Mouse (Mus musculus) embryonic facial prominence, embryonic 10.5 days (tissue): Measurements from ENCODE around the gene Lama5. TPM values are rescaled to one million over a fixed set of nuclear protein-coding genes. Genes with fewer than 3 reads are reported as not detected.
A peak's percentile ranks its signal among the peaks of the same experiment; 100 is the strongest.

ENCODE experiments used
- DNase-seq: peaks from one replicate; pipeline ENCODE4 v3.0.0-alpha.2; 2017; ENCODE audit warnings: low spot score
- H3K27ac ChIP-seq: fragments of 300-500 bp; sonication (generic); replicated peaks from 2 replicates; pipeline ENCODE4 v1.5.1; 2016; ENCODE audit warnings: mild to moderate bottlenecking
- H3K27me3 ChIP-seq: fragments of 300-500 bp; sonication (generic); replicated peaks from 2 replicates; pipeline ENCODE4 v1.6.1; 2016; ENCODE audit warnings: low read depth, mild to moderate bottlenecking; ENCODE audit not compliant: poor library complexity, severe bottlenecking
- H3K36me3 ChIP-seq: fragments of 300-500 bp; sonication (generic); replicated peaks from 2 replicates; pipeline ENCODE4 v1.6.1; 2016; ENCODE audit warnings: mild to moderate bottlenecking, moderate library complexity
- H3K4me1 ChIP-seq: fragments of 300-500 bp; sonication (generic); 2 replicates; pipeline ENCODE4 v1.6.1; 2016
- H3K4me3 ChIP-seq: fragments of 300-500 bp; sonication (generic); 2 replicates; pipeline ENCODE4 v1.5.1; 2016; ENCODE audit warnings: mild to moderate bottlenecking, moderate library complexity
- H3K9me3 ChIP-seq: fragments of 300-500 bp; sonication (generic); 2 replicates; pipeline ENCODE4 v1.6.1; 2016; ENCODE audit warnings: mild to moderate bottlenecking
- WGBS: fragments of 180-500 bp; shearing (Covaris S2); methylation state at CpG from one replicate; pipeline ENCODE4 v1.1.7; 2016; 5-methylcytosine and 5-hydroxymethylcytosine counted together
- polyA plus RNA-seq: library from polyadenylated mRNA; unstranded; fragments of >200 nt; fragmentation: Nextera tagmentation; extraction: Ambion mirVana; gene quantifications from 2 replicates; pipeline ENCODE4 v1.2.1, GENCODE M21; 2016

Gene Lama5
- polyA plus RNA-seq, 1 experiment from 2014 or later, result 19.6 TPM

DNA sequence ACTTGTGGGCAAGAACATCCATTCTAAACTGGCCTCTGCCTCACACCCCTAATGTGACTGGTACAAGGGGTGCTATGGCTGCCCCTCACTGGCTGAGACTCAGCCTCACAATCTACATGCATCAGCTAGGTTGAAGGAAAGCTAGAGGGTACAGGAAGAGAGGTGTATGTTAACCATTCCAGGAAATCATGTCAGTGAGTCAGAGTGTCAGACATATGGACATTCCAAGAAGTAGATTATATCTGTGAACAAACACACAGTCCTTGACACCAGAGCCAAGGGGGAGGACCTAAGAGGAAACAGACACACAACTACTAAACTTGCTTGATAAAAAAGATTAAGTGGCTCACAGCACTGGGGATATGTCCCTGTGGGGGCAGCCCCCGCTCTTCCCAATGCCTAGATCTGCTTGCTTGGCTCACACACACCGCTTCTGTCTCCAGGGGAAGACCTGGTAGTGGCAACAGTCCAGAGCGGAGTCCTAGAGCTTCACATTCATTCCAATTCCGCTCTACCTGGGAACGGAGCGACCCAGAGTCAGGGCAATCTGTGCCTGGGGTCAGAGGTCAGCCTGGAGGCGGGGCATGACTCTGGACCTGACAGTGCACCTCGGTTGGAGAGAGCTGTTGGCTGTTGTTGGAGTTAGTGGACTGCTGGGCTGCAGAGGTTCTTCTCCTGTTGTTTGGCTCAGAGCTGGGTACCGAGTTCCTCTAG lies 23.4 kb upstream of the Lama5 start:
- H3K27me3 ChIP-seq, result no peaks in the 10 kb centered on the region
- 59% methylated on average over 9 of the region's 9 CpGs for WGBS
- no peak for DNase-seq
- H3K4me3 ChIP-seq, result no peak overlapping the region
- H3K36me3 ChIP-seq, result no peaks in the 10 kb centered on the region
- peaks cover 9% of the 10 kb centered on the region; the same call in 1 of the 2 replicates for H3K4me1 ChIP-seq
- H3K9me3 ChIP-seq, result no peaks in the 10 kb centered on the region
- H3K27ac ChIP-seq, result no peak overlapping the region

DNA sequence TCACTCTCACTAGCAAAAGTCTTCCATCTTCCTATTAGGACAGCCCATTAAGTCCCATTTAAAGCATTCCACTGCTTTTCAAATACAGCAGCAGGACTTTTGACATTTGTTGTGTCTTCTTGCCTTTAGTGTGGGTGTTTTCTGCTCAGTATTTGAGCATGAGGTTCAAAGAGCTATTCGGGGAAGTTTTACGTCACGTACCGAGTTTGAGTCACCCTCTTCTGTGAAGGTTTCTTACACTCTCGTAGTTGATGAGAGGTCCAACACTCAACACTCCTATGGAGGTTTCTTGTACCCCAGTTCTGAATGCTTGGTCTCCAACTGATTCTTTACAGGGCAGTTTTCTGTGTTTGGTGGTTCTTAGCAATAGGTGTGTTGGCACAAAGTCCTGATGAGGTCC lies 22.3 kb upstream of the Lama5 start:
- Histone ChIP-seq H3K4me3 (no peak overlapping the region), H3K9me3 (no peaks in the 10 kb centered on the region), H3K36me3 (no peaks in the 10 kb centered on the region), H3K27me3 (no peaks in the 10 kb centered on the region), H3K27ac (no peak overlapping the region), H3K4me1 (peaks cover 9% of the 10 kb centered on the region; the same call in 1 of the 2 replicates)
- 89% methylated on average over 5 of the region's 5 CpGs for WGBS
- no peak for DNase-seq

DNA sequence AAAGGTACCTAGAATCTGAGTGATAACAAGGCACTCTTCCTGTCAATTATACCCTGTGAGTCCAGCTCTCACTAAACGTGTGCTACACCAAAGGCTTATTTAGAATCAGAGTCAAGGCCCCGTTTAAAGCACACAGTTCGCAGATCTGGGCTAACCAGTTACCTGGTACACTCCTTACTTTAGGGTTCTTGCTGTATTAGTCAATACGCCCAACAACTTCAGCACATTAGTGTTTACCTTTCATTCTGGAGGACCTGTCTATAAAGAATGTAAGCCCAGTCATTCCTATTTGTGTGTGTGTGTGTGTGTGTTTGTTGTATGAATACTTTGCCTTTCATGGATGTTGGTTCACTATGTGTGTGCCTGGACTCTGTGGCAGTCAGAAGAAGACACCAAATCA lies 17.4 kb upstream of the Lama5 start:
- WGBS, result 87% methylated on average over 4 of the region's 4 CpGs
- DNase-seq, result no peak
- H3K36me3 ChIP-seq, result no peaks in the 10 kb centered on the region
- no peak overlapping the region for H3K27ac ChIP-seq
- H3K27me3 ChIP-seq, result no peaks in the 10 kb centered on the region
- H3K4me3 ChIP-seq, result no peak overlapping the region
- no peaks in the 10 kb centered on the region for H3K4me1 ChIP-seq
- no peaks in the 10 kb centered on the region for H3K9me3 ChIP-seq

DNA sequence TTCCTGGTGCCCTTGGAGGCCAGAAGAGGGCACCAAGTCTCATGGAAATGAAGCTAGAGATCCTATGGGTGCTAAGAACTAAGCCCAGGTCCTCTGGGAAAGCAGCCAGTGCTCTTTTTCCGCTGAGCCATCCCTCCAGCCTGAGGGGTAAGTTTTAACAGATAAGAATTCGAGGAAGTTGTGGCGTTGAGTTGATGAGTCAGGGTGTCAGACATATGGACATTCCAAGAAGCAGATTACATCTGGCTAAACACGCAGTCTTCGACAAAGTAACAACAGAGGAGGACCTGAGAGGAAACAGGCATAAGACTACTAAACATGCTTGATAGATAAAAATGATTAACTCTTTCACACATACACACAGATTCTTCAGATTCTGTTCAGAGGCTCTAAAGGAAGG lies 12.9 kb upstream of the Lama5 start:
- H3K36me3 ChIP-seq, result no peaks in the 10 kb centered on the region
- WGBS, result 81% methylated on average over 5 of the region's 5 CpGs
- no peaks in the 10 kb centered on the region for H3K9me3 ChIP-seq
- H3K27ac ChIP-seq, result no peak overlapping the region
- peaks cover 19% of the 10 kb centered on the region for H3K4me1 ChIP-seq
- H3K4me3 ChIP-seq, result no peak overlapping the region
- DNase-seq, result no peak
- H3K27me3 ChIP-seq, result no peaks in the 10 kb centered on the region

DNA sequence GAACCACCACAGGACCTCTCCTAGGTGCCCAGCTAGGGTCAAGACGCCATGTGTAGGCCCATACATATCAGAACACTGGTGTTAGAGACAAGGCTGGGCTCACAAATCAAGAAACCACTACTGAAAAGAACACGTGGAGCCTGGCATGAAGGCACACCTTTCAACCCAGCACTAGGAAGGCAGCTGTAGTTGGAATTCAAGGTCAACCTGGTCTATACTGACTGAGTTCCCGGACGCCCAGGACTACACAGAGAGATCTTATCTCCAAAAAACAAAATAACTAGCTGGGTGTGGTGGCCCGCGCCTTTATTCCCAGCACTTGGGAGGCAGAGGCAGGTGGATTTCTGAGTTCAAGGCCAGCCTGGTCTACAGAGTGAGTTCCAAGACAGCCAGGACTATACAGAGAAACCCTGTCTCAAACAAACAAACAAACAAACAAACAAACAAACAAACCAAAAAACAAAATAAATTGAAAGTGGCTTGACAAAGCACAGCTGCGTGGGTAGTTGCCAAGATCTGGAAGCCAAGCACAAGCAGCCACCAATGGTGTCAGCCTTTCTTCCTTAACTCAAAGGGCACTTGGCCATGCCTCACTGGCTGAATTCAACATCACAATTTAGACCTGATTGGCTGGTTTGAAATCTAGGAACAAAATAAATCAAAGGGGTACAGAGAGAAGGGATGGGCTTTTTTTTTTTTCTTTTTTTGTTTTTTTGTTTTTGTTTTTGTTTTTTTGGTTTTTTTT lies 12.1 kb upstream of the Lama5 start:
- Histone ChIP-seq H3K27ac (no peak overlapping the region), H3K9me3 (no peaks in the 10 kb centered on the region), H3K4me3 (no peak overlapping the region), H3K36me3 (no peaks in the 10 kb centered on the region), H3K4me1 (peaks cover 23% of the 10 kb centered on the region), H3K27me3 (no peaks in the 10 kb centered on the region)
- 90% methylated on average over 7 of the region's 7 CpGs for WGBS
- DNase-seq, result no peak

DNA sequence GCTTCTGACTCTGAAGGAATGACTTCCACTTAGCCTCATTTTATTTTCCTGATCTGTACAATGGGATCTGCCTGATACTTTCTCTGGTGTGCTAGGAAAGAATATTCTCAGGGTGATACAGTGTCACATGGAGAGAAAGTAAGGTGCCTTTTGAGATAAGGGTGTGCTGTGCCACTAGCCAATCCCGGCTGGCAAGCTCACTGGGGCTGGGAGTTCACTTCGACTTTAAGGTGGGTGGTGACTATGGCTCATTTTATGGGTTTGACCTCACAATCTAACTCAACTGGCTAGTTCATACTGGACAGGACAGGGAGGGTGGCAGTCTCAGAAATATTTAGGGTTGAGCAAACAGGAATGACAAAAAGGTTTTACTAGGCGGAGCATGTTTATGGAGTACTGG lies 11.3 kb upstream of the Lama5 start:
- Histone ChIP-seq H3K27ac (no peak overlapping the region; the same call in 1 of the 2 replicates), H3K4me1 (peaks cover 29% of the 10 kb centered on the region), H3K9me3 (no peaks in the 10 kb centered on the region), H3K36me3 (no peaks in the 10 kb centered on the region), H3K4me3 (no peak overlapping the region), H3K27me3 (no peaks in the 10 kb centered on the region)
- no peak for DNase-seq
- 86% methylated on average over 3 of the region's 3 CpGs for WGBS

DNA sequence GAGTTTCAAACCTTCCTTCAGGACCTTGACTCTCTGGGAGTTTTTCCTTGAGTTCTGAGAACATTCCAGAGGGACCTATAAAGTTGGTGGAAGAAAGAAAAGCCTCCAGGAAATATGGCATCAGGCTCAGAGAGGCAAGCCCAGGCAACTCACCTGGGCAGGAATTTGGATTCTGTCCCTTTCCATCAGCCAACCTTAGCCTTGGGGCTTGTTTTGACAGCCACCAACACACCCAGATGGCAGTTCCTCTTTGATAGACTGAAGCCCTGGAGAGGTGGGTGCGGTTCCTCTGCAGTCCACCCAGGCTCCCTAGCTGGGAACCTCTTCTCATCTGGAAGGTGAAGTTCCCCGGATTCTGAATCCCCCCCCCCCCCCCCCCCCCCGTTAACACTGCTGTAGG lies 10.8 kb upstream of the Lama5 start:
- H3K4me3 ChIP-seq, result no peak overlapping the region
- no peak for DNase-seq
- H3K27ac ChIP-seq, result peak overlapping the region; percentile 59
- no peaks in the 10 kb centered on the region for H3K36me3 ChIP-seq
- no peaks in the 10 kb centered on the region for H3K9me3 ChIP-seq
- peaks cover 33% of the 10 kb centered on the region for H3K4me1 ChIP-seq
- 51% methylated on average over 3 of the region's 3 CpGs for WGBS
- no peaks in the 10 kb centered on the region for H3K27me3 ChIP-seq

DNA sequence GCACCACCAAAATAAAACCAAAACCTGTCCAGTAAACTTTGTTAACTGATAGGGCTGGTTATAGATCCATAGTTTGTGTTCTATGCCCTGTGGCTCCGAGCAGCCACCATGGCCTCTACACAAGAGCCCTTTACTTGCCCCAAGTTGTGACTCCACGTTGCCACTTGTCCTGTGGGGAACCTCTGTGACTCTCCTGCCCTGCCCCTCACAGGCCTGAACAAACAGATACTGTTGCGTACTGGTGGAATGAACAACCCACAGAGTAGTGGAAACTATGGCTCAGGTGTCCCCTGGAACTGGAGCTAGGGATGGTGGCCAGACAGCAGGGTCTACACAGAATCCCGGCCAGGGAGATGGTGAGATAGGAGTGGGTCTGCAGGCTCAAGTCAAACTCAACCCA lies 10.1 kb upstream of the Lama5 start:
- Histone ChIP-seq H3K27me3 (no peaks in the 10 kb centered on the region), H3K4me1 (peaks cover 37% of the 10 kb centered on the region), H3K36me3 (no peaks in the 10 kb centered on the region), H3K9me3 (no peaks in the 10 kb centered on the region), H3K27ac (peak overlapping the region; percentile 59), H3K4me3 (no peak overlapping the region)
- no peak for DNase-seq
- WGBS, result 88% methylated on average over 4 of the region's 4 CpGs

DNA sequence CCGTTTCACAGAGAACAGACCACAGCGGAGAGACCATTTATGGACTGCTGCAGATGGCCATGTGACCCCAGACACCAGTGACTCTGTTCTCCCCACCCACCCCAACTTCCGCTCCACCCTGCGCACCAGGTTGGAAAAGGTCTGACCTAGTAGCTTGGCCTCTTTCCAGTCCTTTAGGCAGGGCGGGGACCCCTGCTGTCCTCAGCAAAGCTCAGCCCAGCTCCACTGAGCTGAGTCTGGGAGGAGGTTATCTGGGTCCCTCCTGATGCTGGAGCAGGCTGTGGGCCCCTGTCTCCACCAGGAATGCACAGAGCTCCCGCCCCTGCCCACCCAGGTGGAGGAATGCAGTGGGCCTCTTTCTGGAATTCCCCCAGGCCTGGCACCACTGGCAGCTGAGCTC lies 9.3 kb upstream of the Lama5 start:
- DNase-seq, result peak; percentile 51
- H3K4me1 ChIP-seq, result peaks cover 39% of the 10 kb centered on the region
- H3K27me3 ChIP-seq, result no peaks in the 10 kb centered on the region
- H3K9me3 ChIP-seq, result no peaks in the 10 kb centered on the region
- no peaks in the 10 kb centered on the region for H3K36me3 ChIP-seq
- peak overlapping the region; percentile 70 for H3K27ac ChIP-seq
- no peak overlapping the region for H3K4me3 ChIP-seq
- 58% methylated on average over 6 of the region's 6 CpGs for WGBS

DNA sequence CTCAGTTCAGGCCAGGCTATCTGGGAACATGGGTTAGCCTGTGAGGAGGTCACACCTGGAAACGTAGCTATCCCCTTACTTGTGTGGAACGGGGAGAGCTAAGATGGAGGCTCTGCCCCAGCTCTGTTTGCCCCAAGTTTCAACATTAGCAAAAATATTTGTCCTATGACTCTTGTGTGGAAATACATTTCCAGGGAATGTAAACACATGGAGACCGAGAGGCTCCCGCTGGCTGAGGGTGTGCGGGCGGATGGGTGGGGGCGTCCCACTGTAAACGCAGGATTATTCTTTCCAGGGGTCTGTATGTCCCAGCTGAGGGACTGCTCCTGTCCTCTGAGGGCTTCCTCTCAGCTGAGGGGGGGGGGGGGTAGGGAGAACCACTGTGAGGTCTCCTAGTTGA lies 8.7 kb upstream of the Lama5 start:
- Histone ChIP-seq H3K4me3 (no peak overlapping the region), H3K4me1 (peaks cover 39% of the 10 kb centered on the region), H3K27me3 (no peaks in the 10 kb centered on the region), H3K36me3 (no peaks in the 10 kb centered on the region), H3K9me3 (no peaks in the 10 kb centered on the region), H3K27ac (0 out of 2 replicates have a peak overlapping the region, but pooled peaks have one; percentile 70)
- WGBS, result 93% methylated on average over 8 of the region's 8 CpGs
- no peak for DNase-seq

DNA sequence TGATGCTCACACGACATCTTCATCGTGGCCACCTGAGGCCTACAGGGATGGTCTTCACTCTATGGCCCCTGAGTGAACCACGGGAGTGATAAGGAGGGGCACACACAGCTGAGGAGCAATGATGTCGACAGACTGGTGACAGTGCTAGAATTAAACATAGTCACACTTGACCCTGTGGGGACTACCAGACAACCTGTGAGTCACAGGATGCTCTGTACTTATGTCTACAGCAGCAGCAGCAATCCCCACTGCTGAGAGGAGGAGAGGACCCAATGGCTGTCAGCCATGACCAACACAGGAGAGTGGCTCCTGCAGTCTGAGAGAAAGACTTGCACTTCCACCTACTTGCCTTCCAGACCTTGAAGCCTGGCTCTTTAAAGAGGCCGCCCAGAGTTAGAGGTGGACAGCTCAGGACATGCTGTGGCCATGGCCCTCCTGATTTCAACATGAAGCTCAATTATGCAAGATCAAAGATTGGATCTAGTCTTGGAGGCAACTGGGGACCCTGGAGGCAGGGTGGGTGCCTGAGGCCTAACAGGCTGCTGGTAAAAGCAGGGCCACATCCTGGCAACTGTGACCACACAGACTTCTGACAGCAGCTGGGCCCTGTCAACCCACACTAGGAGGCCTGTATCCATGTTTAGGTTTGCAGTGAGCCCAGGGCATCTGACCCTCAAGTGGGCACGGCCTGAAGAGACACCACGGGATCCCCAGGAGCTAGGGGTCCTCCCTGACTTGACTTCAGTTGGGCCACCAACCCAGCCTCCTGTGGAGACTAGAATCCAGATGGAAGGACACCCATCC lies 7.6 kb upstream of the Lama5 start:
- H3K9me3 ChIP-seq, result no peaks in the 10 kb centered on the region
- H3K27me3 ChIP-seq, result peaks cover 10% of the 10 kb centered on the region
- peaks cover 48% of the 10 kb centered on the region for H3K4me1 ChIP-seq
- no peak overlapping the region for H3K4me3 ChIP-seq
- 86% methylated on average over 7 of the region's 7 CpGs for WGBS
- DNase-seq, result no peak
- no peaks in the 10 kb centered on the region for H3K36me3 ChIP-seq
- H3K27ac ChIP-seq, result 0 out of 2 replicates have a peak overlapping the region, but pooled peaks have one; percentile 24

DNA sequence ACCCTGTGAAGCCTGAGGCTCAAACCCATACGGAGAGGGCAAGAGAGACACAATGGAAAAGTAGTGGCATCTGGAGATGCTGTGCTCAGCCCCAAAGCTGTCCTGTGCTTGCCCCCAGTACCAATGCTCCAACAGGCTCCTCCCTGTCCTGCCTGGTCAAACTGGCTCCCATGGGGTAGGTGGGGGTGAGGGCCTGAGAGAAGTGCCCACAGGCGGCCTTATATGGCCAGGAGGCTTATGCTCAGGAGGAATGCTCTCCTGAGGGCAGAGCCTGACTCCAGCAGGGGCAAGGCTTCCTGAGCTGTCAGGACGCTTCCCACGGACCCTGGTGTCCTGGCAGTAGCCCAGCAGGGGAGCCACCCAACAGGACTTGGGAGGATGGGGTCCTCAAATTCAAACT lies 4.8 kb upstream of the Lama5 start:
- DNase-seq, result no peak
- 50% methylated on average over 4 of the region's 4 CpGs for WGBS
- H3K9me3 ChIP-seq, result no peaks in the 10 kb centered on the region
- H3K27me3 ChIP-seq, result peaks cover 37% of the 10 kb centered on the region
- no peak overlapping the region; the same call in none of the 2 replicates for H3K27ac ChIP-seq
- no peak overlapping the region for H3K4me3 ChIP-seq
- H3K4me1 ChIP-seq, result peaks cover 69% of the 10 kb centered on the region
- H3K36me3 ChIP-seq, result no peaks in the 10 kb centered on the region
